Comparison of ENCODE assay signal across 21 mouse cellular contexts in the genomic region with DNA sequence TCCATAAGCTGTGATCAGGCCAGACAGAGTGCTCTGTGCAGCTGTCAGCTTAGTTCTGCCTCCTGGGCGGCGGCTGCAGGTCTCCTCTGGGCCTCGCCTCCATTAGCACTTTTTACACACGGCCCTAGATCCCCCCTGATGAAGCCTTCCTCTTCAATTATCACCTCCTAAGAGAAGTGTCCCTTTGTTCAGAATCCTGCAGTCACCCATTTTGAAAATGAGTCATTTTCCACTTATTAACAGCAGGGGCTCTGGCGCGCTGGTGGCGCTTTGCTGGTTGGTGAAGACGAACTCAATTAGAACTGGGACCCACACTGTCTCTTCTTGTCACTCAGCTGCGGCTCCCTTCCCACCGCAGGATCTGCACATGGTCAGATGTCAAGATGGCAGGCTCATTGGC.
DNase-seq lines count a peak whose midpoint lies in the region; ATAC-seq and TF ChIP-seq lines count a peak whose summit lies in the region.
"Had no signal": no experiment of that assay in that cellular context is flagged by ENCODE, and none has a peak within 500 bp of the region (broad histone marks: within the 10 kb centered on the region; RNA-seq: fewer than 3 reads in every experiment).

No protein-coding gene starts in this region.

- ATAC-seq in hindbrain, embryonic 14.5 days (ENCODE audit: low FRiP score): peak; percentile 43; the same call in 1 of the 2 replicates
- ATAC-seq in hindbrain, postnatal 0 days: no peak
- no peak for ATAC-seq in neural tube, embryonic 13.5 days (ENCODE audit: low read depth)
- no peak for ATAC-seq in neural tube, embryonic 15.5 days (ENCODE audit: low FRiP score)
- peak; percentile 65; the same call in 1 of the 2 replicates for ATAC-seq in forebrain, embryonic 13.5 days
- ATAC-seq in forebrain, postnatal 0 days: peak; percentile 30; the same call in 1 of the 2 replicates
- ATAC-seq: activated CD4-positive, CD25-positive, alpha-beta regulatory T cell, adult 4 months; hindbrain, embryonic 16.5 days; Patski had no signal

- H3K36me3 ChIP-seq in hindbrain, embryonic 14.5 days (replicated peaks; ENCODE audit: control insufficient read depth, insufficient read depth): no peaks in the 10 kb centered on the region
- no peaks in the 10 kb centered on the region for H3K36me3 ChIP-seq in hindbrain, postnatal 0 days (ENCODE audit: insufficient read depth, low read length)
- H3K36me3 ChIP-seq in neural tube, embryonic 13.5 days: no peaks in the 10 kb centered on the region
- H3K36me3 ChIP-seq in neural tube, embryonic 15.5 days: no peaks in the 10 kb centered on the region
- no peaks in the 10 kb centered on the region for H3K36me3 ChIP-seq in forebrain, embryonic 13.5 days (ENCODE audit: poor library complexity, severe bottlenecking)
- no peaks in the 10 kb centered on the region for H3K36me3 ChIP-seq in forebrain, postnatal 0 days (ENCODE audit: insufficient read depth)
- H3K36me3 ChIP-seq: embryonic facial prominence, embryonic 13.5 days; heart, embryonic 15.5 days had no signal

- H3K27me3 ChIP-seq in hindbrain, embryonic 14.5 days (ENCODE audit: control insufficient read depth, insufficient read depth, low read length): no peaks in the 10 kb centered on the region
- no peaks in the 10 kb centered on the region for H3K27me3 ChIP-seq in hindbrain, postnatal 0 days (ENCODE audit: insufficient read depth, low read length)
- H3K27me3 ChIP-seq in neural tube, embryonic 13.5 days: no peaks in the 10 kb centered on the region
- no peaks in the 10 kb centered on the region for H3K27me3 ChIP-seq in neural tube, embryonic 15.5 days (replicated peaks)
- no peaks in the 10 kb centered on the region for H3K27me3 ChIP-seq in forebrain, embryonic 13.5 days
- H3K27me3 ChIP-seq in forebrain, postnatal 0 days (ENCODE audit: insufficient read depth, low read length): no peaks in the 10 kb centered on the region
- H3K27me3 ChIP-seq: CH12.LX; embryonic facial prominence, embryonic 13.5 days; heart, embryonic 15.5 days; Patski had no signal

- DNase-seq in hindbrain, embryonic 14.5 days (ENCODE audit: low spot score): peak; percentile 40
- no peak for DNase-seq in hindbrain, postnatal 0 days (ENCODE audit: low spot score)
- DNase-seq in forebrain, postnatal 0 days: no peak
- no peak for DNase-seq in liver
- DNase-seq: adrenal gland, postnatal 14 days; cerebellum, adult 18-20 months; cerebellum, adult 9-11 months; cerebellum, postnatal 36 days; gastrocnemius, postnatal 14 days; heart, adult 2 months; heart, postnatal 14 days had no signal

- H3K4me3 ChIP-seq in hindbrain, embryonic 14.5 days (replicated peaks; ENCODE audit: low read length): no peak overlapping the region
- no peak overlapping the region for H3K4me3 ChIP-seq in hindbrain, postnatal 0 days (ENCODE audit: low read length)
- no peak overlapping the region for H3K4me3 ChIP-seq in neural tube, embryonic 13.5 days
- no peak overlapping the region for H3K4me3 ChIP-seq in neural tube, embryonic 15.5 days (replicated peaks)
- no peak overlapping the region for H3K4me3 ChIP-seq in forebrain, embryonic 13.5 days
- H3K4me3 ChIP-seq in forebrain, postnatal 0 days (ENCODE audit: low read depth, low read length): no peak overlapping the region
- H3K4me3 ChIP-seq: embryonic facial prominence, embryonic 13.5 days; heart, adult 2 months; heart, embryonic 15.5 days had no signal

- H3K4me1 ChIP-seq in hindbrain, embryonic 14.5 days (replicated peaks; ENCODE audit: control insufficient read depth, insufficient read depth, low read length): no peaks in the 10 kb centered on the region
- no peaks in the 10 kb centered on the region for H3K4me1 ChIP-seq in hindbrain, postnatal 0 days (ENCODE audit: insufficient read depth, low read length)
- peaks cover 21% of the 10 kb centered on the region for H3K4me1 ChIP-seq in neural tube, embryonic 13.5 days (replicated peaks)
- peaks cover 16% of the 10 kb centered on the region for H3K4me1 ChIP-seq in neural tube, embryonic 15.5 days
- H3K4me1 ChIP-seq in forebrain, embryonic 13.5 days: peaks cover 15% of the 10 kb centered on the region
- no peaks in the 10 kb centered on the region for H3K4me1 ChIP-seq in forebrain, postnatal 0 days (ENCODE audit: insufficient read depth)
- H3K4me1 ChIP-seq: embryonic facial prominence, embryonic 13.5 days; heart, embryonic 15.5 days had no signal

- H3K4me2 ChIP-seq in hindbrain, embryonic 14.5 days (replicated peaks): no peak overlapping the region
- no peak overlapping the region for H3K4me2 ChIP-seq in hindbrain, postnatal 0 days (ENCODE audit: low read depth, low read length)
- no peak overlapping the region for H3K4me2 ChIP-seq in neural tube, embryonic 13.5 days
- H3K4me2 ChIP-seq in neural tube, embryonic 15.5 days: no peak overlapping the region
- H3K4me2 ChIP-seq in forebrain, embryonic 13.5 days: no peak overlapping the region
- no peak overlapping the region for H3K4me2 ChIP-seq in forebrain, postnatal 0 days (ENCODE audit: low read depth)
- H3K4me2 ChIP-seq: embryonic facial prominence, embryonic 13.5 days; heart, embryonic 11.5 days; heart, embryonic 15.5 days had no signal

- H3K9me3 ChIP-seq in hindbrain, embryonic 14.5 days (ENCODE audit: control insufficient read depth, low read length): no peaks in the 10 kb centered on the region
- H3K9me3 ChIP-seq in hindbrain, postnatal 0 days (ENCODE audit: low read length): no peaks in the 10 kb centered on the region
- H3K9me3 ChIP-seq in neural tube, embryonic 13.5 days: no peaks in the 10 kb centered on the region
- H3K9me3 ChIP-seq in neural tube, embryonic 15.5 days (replicated peaks): no peaks in the 10 kb centered on the region
- H3K9me3 ChIP-seq in forebrain, embryonic 13.5 days (replicated peaks): peaks cover 5% of the 10 kb centered on the region; the same call in 1 of the 2 replicates
- H3K9me3 ChIP-seq in forebrain, postnatal 0 days (ENCODE audit: low read length): no peaks in the 10 kb centered on the region
- H3K9me3 ChIP-seq: embryonic facial prominence, embryonic 13.5 days; heart, embryonic 15.5 days had no signal

- H3K9ac ChIP-seq in hindbrain, embryonic 14.5 days: no peak overlapping the region
- no peak overlapping the region for H3K9ac ChIP-seq in hindbrain, postnatal 0 days (replicated peaks; ENCODE audit: low read length)
- no peak overlapping the region for H3K9ac ChIP-seq in neural tube, embryonic 13.5 days
- H3K9ac ChIP-seq in neural tube, embryonic 15.5 days (replicated peaks): no peak overlapping the region
- H3K9ac ChIP-seq in forebrain, embryonic 13.5 days: no peak overlapping the region
- no peak overlapping the region for H3K9ac ChIP-seq in forebrain, postnatal 0 days
- H3K9ac ChIP-seq: embryonic facial prominence, embryonic 13.5 days; heart, embryonic 15.5 days had no signal

- WGBS in hindbrain, embryonic 14.5 days: 66% methylated on average over 10 of the region's 10 CpGs
- 58% methylated on average over 10 of the region's 10 CpGs for WGBS in hindbrain, postnatal 0 days
- WGBS in neural tube, embryonic 13.5 days: 73% methylated on average over 10 of the region's 10 CpGs
- WGBS in neural tube, embryonic 15.5 days: 56% methylated on average over 10 of the region's 10 CpGs
- 61% methylated on average over 10 of the region's 10 CpGs for WGBS in forebrain, embryonic 13.5 days
- WGBS in forebrain, postnatal 0 days: 66% methylated on average over 10 of the region's 10 CpGs

- no peak for TF ChIP-seq CTCF in hindbrain, postnatal 0 days (IDR thresholded peaks at IDR 0.05; ENCODE audit: low read depth)
- TF ChIP-seq CTCF in forebrain, postnatal 0 days (IDR thresholded peaks at IDR 0.05; ENCODE audit: low read depth): no peak

- 0 out of 2 replicates have a peak overlapping the region, but pooled peaks have one; percentile 5 for H3K27ac ChIP-seq in hindbrain, embryonic 14.5 days
- H3K27ac ChIP-seq in hindbrain, postnatal 0 days: no peak overlapping the region
- peak overlapping the region; percentile 70 for H3K27ac ChIP-seq in neural tube, embryonic 13.5 days (replicated peaks)
- no peak overlapping the region; the same call in 1 of the 2 replicates for H3K27ac ChIP-seq in neural tube, embryonic 15.5 days (replicated peaks)
- peak overlapping the region; percentile 57 for H3K27ac ChIP-seq in forebrain, embryonic 13.5 days
- H3K27ac ChIP-seq in forebrain, postnatal 0 days (ENCODE audit: low read depth, low read length): no peak overlapping the region
- H3K27ac ChIP-seq: embryonic facial prominence, embryonic 13.5 days; heart, adult 2 months; heart, embryonic 15.5 days had no signal

Comparison
In these comparisons a context has a peak if more than half of its experiments do, and no peak if none do; other contexts are left out.
1. ATAC-seq: peak in hindbrain, embryonic 14.5 days (single experiment), forebrain, embryonic 13.5 days (single experiment) and forebrain, postnatal 0 days (single experiment); none in hindbrain, postnatal 0 days (single experiment), neural tube, embryonic 13.5 days (single experiment) and neural tube, embryonic 15.5 days (single experiment).
2. H3K27ac ChIP-seq: peak in hindbrain, embryonic 14.5 days (single experiment), neural tube, embryonic 13.5 days (single experiment) and forebrain, embryonic 13.5 days (single experiment); none in hindbrain, postnatal 0 days (single experiment), neural tube, embryonic 15.5 days (single experiment) and forebrain, postnatal 0 days (single experiment).